22 mouse cellular contexts compared by ENCODE assay signal in the genomic region with DNA sequence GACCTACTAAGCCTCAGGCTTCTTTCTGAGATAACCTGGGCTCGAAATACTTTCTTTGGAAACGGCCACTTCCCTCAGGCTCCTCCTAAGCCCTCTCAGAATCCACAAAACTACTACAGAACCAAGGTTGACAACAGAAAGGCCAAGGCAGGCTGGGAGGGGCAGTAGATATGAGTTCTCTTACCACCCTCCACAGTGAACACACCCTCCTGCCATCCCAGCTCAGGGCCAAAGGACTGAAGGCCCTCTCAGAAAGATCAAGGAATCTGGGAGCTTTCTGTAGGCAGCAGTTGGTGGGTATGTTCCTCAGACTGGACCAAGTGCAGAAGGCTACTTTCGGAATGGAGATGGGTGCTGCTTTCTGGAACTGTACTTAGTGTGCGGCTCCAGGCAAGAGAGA. TPM values are rescaled to one million over a fixed set of nuclear protein-coding genes. Genes with fewer than 3 reads are reported as not detected.
DNase-seq lines count a peak whose midpoint lies in the region; ATAC-seq and TF ChIP-seq lines count a peak whose summit lies in the region.
"Had no signal": no experiment of that assay in that cellular context is flagged by ENCODE, and none has a peak within 500 bp of the region (broad histone marks: within the 10 kb centered on the region; RNA-seq: fewer than 3 reads in every experiment).

No protein-coding gene starts in this region.

- H3K9me3 ChIP-seq in heart, postnatal 0 days (replicated peaks; ENCODE audit: control insufficient read depth, low read length), result no peaks in the 10 kb centered on the region
- no peaks in the 10 kb centered on the region for H3K9me3 ChIP-seq in liver, embryonic 13.5 days (replicated peaks)
- no peaks in the 10 kb centered on the region for H3K9me3 ChIP-seq in liver, embryonic 11.5 days (ENCODE audit: control insufficient read depth, low read length)
- no peaks in the 10 kb centered on the region for H3K9me3 ChIP-seq in limb, embryonic 10.5 days (replicated peaks)
- H3K9me3 ChIP-seq: embryonic facial prominence, embryonic 13.5 days; forebrain, embryonic 13.5 days; midbrain, embryonic 10.5 days; neural tube, embryonic 13.5 days had no signal

- TF ChIP-seq CTCF in heart, postnatal 0 days (IDR thresholded peaks at IDR 0.05; ENCODE audit: low read depth), result no peak

- no peak for ATAC-seq in heart, postnatal 0 days (ENCODE audit: insufficient read depth, low read depth)
- no peak for ATAC-seq in liver, embryonic 13.5 days (ENCODE audit: low read depth)
- no peak for ATAC-seq in liver, embryonic 11.5 days (replicated peaks; ENCODE audit: low FRiP score)
- ATAC-seq: CD4-positive, CD25-positive, alpha-beta regulatory T cell, adult 4 months; forebrain, embryonic 13.5 days; midbrain, embryonic 16.5 days had no signal

- H3K36me3 ChIP-seq in heart, postnatal 0 days (replicated peaks; ENCODE audit: control insufficient read depth, insufficient read depth, low read length), result peaks cover 11% of the 10 kb centered on the region
- peaks cover 8% of the 10 kb centered on the region; the same call in 1 of the 2 replicates for H3K36me3 ChIP-seq in liver, embryonic 13.5 days
- peaks cover 10% of the 10 kb centered on the region for H3K36me3 ChIP-seq in liver, embryonic 11.5 days (ENCODE audit: control insufficient read depth, insufficient read depth, low read length)
- peaks cover 36% of the 10 kb centered on the region for H3K36me3 ChIP-seq in limb, embryonic 10.5 days

- H3K4me1 ChIP-seq in heart, postnatal 0 days (ENCODE audit: control insufficient read depth, insufficient read depth), result peaks cover 43% of the 10 kb centered on the region
- peaks cover 34% of the 10 kb centered on the region for H3K4me1 ChIP-seq in liver, embryonic 13.5 days (replicated peaks)
- peaks cover 18% of the 10 kb centered on the region for H3K4me1 ChIP-seq in liver, embryonic 11.5 days (replicated peaks; ENCODE audit: control insufficient read depth, insufficient read depth, low read length)
- H3K4me1 ChIP-seq in limb, embryonic 10.5 days, result peaks cover 39% of the 10 kb centered on the region

- WGBS in heart, postnatal 0 days, result 83% methylated on average over 4 of the region's 4 CpGs
- 68% methylated on average over 4 of the region's 4 CpGs for WGBS in liver, embryonic 13.5 days (ENCODE audit: insufficient replicate concordance)
- 82% methylated on average over 4 of the region's 4 CpGs for WGBS in liver, embryonic 11.5 days
- 94% methylated on average over 4 of the region's 4 CpGs for WGBS in limb, embryonic 10.5 days

- DNase-seq in adrenal gland, postnatal 14 days, result peak; percentile 73
- no peak for DNase-seq in adrenal gland, postnatal 25 days
- DNase-seq in heart, postnatal 0 days (ENCODE audit: low spot score), result no peak
- DNase-seq in heart, adult 9 months (ENCODE audit: low spot score in 2 of 2), result no peak
- no peak for DNase-seq in liver, embryonic 13.5 days
- no peak for DNase-seq in liver, embryonic 11.5 days (ENCODE audit: low spot score)
- DNase-seq in limb, embryonic 10.5 days (ENCODE audit: low spot score), result no peak
- no peak for DNase-seq in right cerebral cortex, postnatal 25 days
- DNase-seq: cerebellum, adult 2 months; cerebellum, postnatal 25 days; kidney, adult 11 months; layer of hippocampus, adult 9-11 months; lung, adult 2 months; right cerebral cortex, postnatal 4 days; thymus, postnatal 14 days had no signal

- H3K4me2 ChIP-seq in heart, postnatal 0 days (ENCODE audit: low read depth, low read length), result no peak overlapping the region
- H3K4me2 ChIP-seq in liver, embryonic 13.5 days, result no peak overlapping the region
- no peak overlapping the region for H3K4me2 ChIP-seq in liver, embryonic 11.5 days
- H3K4me2 ChIP-seq: embryonic facial prominence, embryonic 13.5 days; forebrain, embryonic 13.5 days; neural tube, embryonic 13.5 days had no signal

- H3K9ac ChIP-seq in heart, postnatal 0 days (replicated peaks; ENCODE audit: low read depth, low read length), result no peak overlapping the region
- no peak overlapping the region for H3K9ac ChIP-seq in liver, embryonic 13.5 days
- no peak overlapping the region for H3K9ac ChIP-seq in liver, embryonic 11.5 days (ENCODE audit: low read depth, low read length)
- H3K9ac ChIP-seq: forebrain, embryonic 13.5 days had no signal

- no peak overlapping the region for H3K4me3 ChIP-seq in heart, postnatal 0 days (ENCODE audit: low read depth, low read length)
- no peak overlapping the region for H3K4me3 ChIP-seq in liver, embryonic 13.5 days (replicated peaks)
- no peak overlapping the region for H3K4me3 ChIP-seq in liver, embryonic 11.5 days (ENCODE audit: low read depth, low read length)
- H3K4me3 ChIP-seq in limb, embryonic 10.5 days, result no peak overlapping the region
- H3K4me3 ChIP-seq: embryonic facial prominence, embryonic 13.5 days; forebrain, embryonic 13.5 days; midbrain, embryonic 10.5 days; myocyte; neural tube, embryonic 13.5 days had no signal

- TF ChIP-seq EP300 in heart, postnatal 0 days (IDR thresholded peaks at IDR 0.05; ENCODE audit: low read depth), result no peak

- no peaks in the 10 kb centered on the region for H3K27me3 ChIP-seq in heart, postnatal 0 days (ENCODE audit: control insufficient read depth, insufficient read depth, low read length)
- no peaks in the 10 kb centered on the region for H3K27me3 ChIP-seq in liver, embryonic 13.5 days
- H3K27me3 ChIP-seq in liver, embryonic 11.5 days (replicated peaks; ENCODE audit: control insufficient read depth, insufficient read depth, low read length), result no peaks in the 10 kb centered on the region
- no peaks in the 10 kb centered on the region for H3K27me3 ChIP-seq in limb, embryonic 10.5 days (ENCODE audit: low read depth, poor library complexity, severe bottlenecking)
- H3K27me3 ChIP-seq: embryonic facial prominence, embryonic 13.5 days; forebrain, embryonic 13.5 days; neural tube, embryonic 13.5 days had no signal

- 0 out of 2 replicates have a peak overlapping the region, but pooled peaks have one; percentile 8 for H3K27ac ChIP-seq in heart, postnatal 0 days (ENCODE audit: low read depth)
- H3K27ac ChIP-seq in liver, embryonic 13.5 days, result peak overlapping the region; percentile 19; the same call in 1 of the 2 replicates
- H3K27ac ChIP-seq in liver, embryonic 11.5 days (ENCODE audit: low read depth, low read length), result no peak overlapping the region
- H3K27ac ChIP-seq in limb, embryonic 10.5 days, result 0 out of 2 replicates have a peak overlapping the region, but pooled peaks have one; percentile 39
- H3K27ac ChIP-seq: forebrain, embryonic 13.5 days; neural tube, embryonic 13.5 days had no signal

RNA-seq across cellular contexts. Expression of gene Hdac7, which starts 29.0 kb away (rescaled TPM):
- total RNA-seq in adrenal gland, postnatal 14 days (2021), result 60.1 and 75.8 TPM in 2 replicates
- 93.1 and 109 TPM in 2 replicates for total RNA-seq in adrenal gland, postnatal 25 days (2021)
- 34.4 and 36.9 TPM in 2 replicates for total RNA-seq in heart, postnatal 0 days (2014; rRNA removed; ENCODE audit: low replicate concordance)
- 15.6 TPM in 2 replicates for polyA plus RNA-seq in heart, postnatal 0 days (2015; fragmentation: Nextera tagmentation; extraction: Ambion mirVana)
- 8.0 and 8.3 TPM in 2 replicates for polyA plus RNA-seq in liver, embryonic 13.5 days (2015; fragmentation: Nextera tagmentation; extraction: Ambion mirVana)
- 28.1 and 33.5 TPM in 2 replicates for polyA plus RNA-seq in liver, embryonic 11.5 days (2014; fragmentation: Nextera tagmentation; extraction: Ambion mirVana)
- polyA plus RNA-seq in limb, embryonic 10.5 days (2016; fragmentation: Nextera tagmentation; extraction: Ambion mirVana), result 28.5 and 32.1 TPM in 2 replicates

RNA-seq across cellular contexts. Expression of gene Slc48a1, which starts 36.9 kb away (rescaled TPM):
- total RNA-seq in adrenal gland, postnatal 14 days (2021), result 68.8 and 76.9 TPM in 2 replicates
- 92.4 and 108 TPM in 2 replicates for total RNA-seq in adrenal gland, postnatal 25 days (2021)
- total RNA-seq in heart, postnatal 0 days (2014; rRNA removed; ENCODE audit: low replicate concordance), result 56.5 and 76.1 TPM in 2 replicates
- 90.9 and 92.1 TPM in 2 replicates for polyA plus RNA-seq in heart, postnatal 0 days (2015; fragmentation: Nextera tagmentation; extraction: Ambion mirVana)
- polyA plus RNA-seq in liver, embryonic 13.5 days (2015; fragmentation: Nextera tagmentation; extraction: Ambion mirVana), result 89.5 and 101 TPM in 2 replicates
- 55.0 and 62.1 TPM in 2 replicates for polyA plus RNA-seq in liver, embryonic 11.5 days (2014; fragmentation: Nextera tagmentation; extraction: Ambion mirVana)
- polyA plus RNA-seq in limb, embryonic 10.5 days (2016; fragmentation: Nextera tagmentation; extraction: Ambion mirVana), result 17.0 and 23.5 TPM in 2 replicates

RNA-seq across cellular contexts. Expression of gene Rapgef3, which starts 47.5 kb away (rescaled TPM):
- 22.2 and 24.9 TPM in 2 replicates for total RNA-seq in adrenal gland, postnatal 14 days (2021)
- total RNA-seq in adrenal gland, postnatal 25 days (2021), result 16.9 and 26.0 TPM in 2 replicates
- 51.6 and 57.8 TPM in 2 replicates for total RNA-seq in heart, postnatal 0 days (2014; rRNA removed; ENCODE audit: low replicate concordance)
- polyA plus RNA-seq in heart, postnatal 0 days (2015; fragmentation: Nextera tagmentation; extraction: Ambion mirVana), result 15.5 and 17.6 TPM in 2 replicates
- polyA plus RNA-seq in liver, embryonic 13.5 days (2015; fragmentation: Nextera tagmentation; extraction: Ambion mirVana), result 1.2 and 1.8 TPM in 2 replicates
- polyA plus RNA-seq in liver, embryonic 11.5 days (2014; fragmentation: Nextera tagmentation; extraction: Ambion mirVana), result 4.1 and 4.5 TPM in 2 replicates
- polyA plus RNA-seq in limb, embryonic 10.5 days (2016; fragmentation: Nextera tagmentation; extraction: Ambion mirVana), result 6.4 and 6.7 TPM in 2 replicates
